In genomic region chr10:116319246-116319645, GRCm38 (mm10) we compare ENCODE assay signal across 8 mouse cellular contexts. TPM values are rescaled to one million over a fixed set of nuclear protein-coding genes. Genes with fewer than 3 reads are reported as not detected.
DNase-seq lines count a peak whose midpoint lies in the region; ATAC-seq lines count a peak whose summit lies in the region.

No protein-coding gene starts in this region.

- WGBS in hindbrain, embryonic 10.5 days, result 25% methylated on average over 12 of the region's 12 CpGs
- 23% methylated on average over 12 of the region's 12 CpGs for WGBS in hindbrain, embryonic 13.5 days
- WGBS in stomach, embryonic 14.5 days, result 22% methylated on average over 12 of the region's 12 CpGs

- H3K4me3 ChIP-seq in hindbrain, embryonic 10.5 days, result no peak overlapping the region
- H3K4me3 ChIP-seq in hindbrain, embryonic 13.5 days, result no peak overlapping the region
- no peak overlapping the region for H3K4me3 ChIP-seq in stomach, embryonic 14.5 days (ENCODE audit: low read depth, low read length)

- no peaks in the 10 kb centered on the region for H3K4me1 ChIP-seq in hindbrain, embryonic 10.5 days (replicated peaks)
- no peaks in the 10 kb centered on the region for H3K4me1 ChIP-seq in hindbrain, embryonic 13.5 days (replicated peaks)
- H3K4me1 ChIP-seq in stomach, embryonic 14.5 days (ENCODE audit: control insufficient read depth, insufficient read depth, low read length), result no peaks in the 10 kb centered on the region

- H3K4me2 ChIP-seq in hindbrain, embryonic 13.5 days, result no peak overlapping the region
- H3K4me2 ChIP-seq in stomach, embryonic 14.5 days (replicated peaks; ENCODE audit: low read depth, low read length), result no peak overlapping the region

- no peak overlapping the region for H3K9ac ChIP-seq in hindbrain, embryonic 13.5 days
- H3K9ac ChIP-seq in stomach, embryonic 14.5 days (replicated peaks; ENCODE audit: low read depth, low read length), result no peak overlapping the region

- peak; percentile 72 for DNase-seq in hindbrain, embryonic 10.5 days (ENCODE audit: low spot score)
- peak; percentile 79 for DNase-seq in cerebellum, adult 9-10 months
- DNase-seq in frontal cortex, postnatal 10 days (ENCODE audit: low spot score in 2 of 2), result peak; percentile 54 to 69
- DNase-seq in hindlimb bud, embryonic 11.5 days (ENCODE audit: extremely low spot score, low read depth, low spot score), result peak; percentile 71
- DNase-seq in left cerebral cortex, adult 18-20 months (ENCODE audit: low spot score in 2 of 2), result peak; percentile 84 to 87

- no peaks in the 10 kb centered on the region for H3K36me3 ChIP-seq in hindbrain, embryonic 10.5 days
- no peaks in the 10 kb centered on the region for H3K36me3 ChIP-seq in hindbrain, embryonic 13.5 days
- no peaks in the 10 kb centered on the region for H3K36me3 ChIP-seq in stomach, embryonic 14.5 days (ENCODE audit: control insufficient read depth, insufficient read depth, low read length)

- H3K9me3 ChIP-seq in hindbrain, embryonic 10.5 days, result no peaks in the 10 kb centered on the region
- H3K9me3 ChIP-seq in hindbrain, embryonic 13.5 days, result no peaks in the 10 kb centered on the region
- no peaks in the 10 kb centered on the region for H3K9me3 ChIP-seq in stomach, embryonic 14.5 days (ENCODE audit: control insufficient read depth, low read depth, low read length)

- no peaks in the 10 kb centered on the region for H3K27me3 ChIP-seq in hindbrain, embryonic 10.5 days (ENCODE audit: insufficient read depth, poor library complexity, severe bottlenecking)
- H3K27me3 ChIP-seq in hindbrain, embryonic 13.5 days, result no peaks in the 10 kb centered on the region
- no peaks in the 10 kb centered on the region for H3K27me3 ChIP-seq in stomach, embryonic 14.5 days (ENCODE audit: control insufficient read depth, insufficient read depth, low read length)

- H3K27ac ChIP-seq in hindbrain, embryonic 10.5 days, result no peak overlapping the region
- no peak overlapping the region for H3K27ac ChIP-seq in hindbrain, embryonic 13.5 days
- H3K27ac ChIP-seq in stomach, embryonic 14.5 days (ENCODE audit: low read length), result no peak overlapping the region

- ATAC-seq in hindbrain, embryonic 13.5 days (ENCODE audit: low FRiP score), result no peak
- ATAC-seq in megakaryocyte progenitor cell, adult 5-6 weeks (replicated peaks; ENCODE audit: poor library complexity), result peak; percentile 97
- peak; percentile 37; the same call in 1 of the 2 replicates for ATAC-seq in stomach, embryonic 14.5 days (ENCODE audit: insufficient number of reproducible peaks, insufficient read depth, low FRiP score, low read depth)

RNA-seq across cellular contexts. Expression of gene Ptprb, which starts 43.9 kb away (rescaled TPM):
- 2.1 and 2.2 TPM in 2 replicates for polyA plus RNA-seq in hindbrain, embryonic 10.5 days (2016; fragmentation: Nextera tagmentation; extraction: Ambion mirVana)
- 3.0 and 3.4 TPM in 2 replicates for polyA plus RNA-seq in hindbrain, embryonic 13.5 days (2015; fragmentation: Nextera tagmentation; extraction: Ambion mirVana)
- total RNA-seq in left cerebral cortex, adult 18-20 months (2021), result 10 to 100 TPM; 13.1 to 15.0 TPM
- total RNA-seq in megakaryocyte progenitor cell, adult 5-6 weeks (2015), result 0.02 TPM in 1 of 2 replicates, not detected in the other
- total RNA-seq in megakaryocyte progenitor cell, adult 5-6 weeks (2017), result not detected in 2 replicates
- polyA plus RNA-seq in stomach, embryonic 14.5 days (2014; fragmentation: Nextera tagmentation; extraction: Ambion mirVana), result 4.8 and 5.9 TPM in 2 replicates
